Mouse (Mus musculus) megakaryocyte, embryonic 14.5 days (primary cell): ENCODE results near the gene Ctrl.

Experiments used
- FLI1 ChIP-seq: IDR thresholded peaks from 2 replicates; pipeline ENCODE4 v1.6.1; 2012; ENCODE audit warnings: low read length, inconsistent platforms, mixed read lengths
- GATA1 ChIP-seq: IDR thresholded peaks from 3 replicates; pipeline ENCODE4 v1.6.1; 2012; ENCODE audit warnings: mixed read lengths, low read length, inconsistent platforms, borderline replicate concordance

DNA sequence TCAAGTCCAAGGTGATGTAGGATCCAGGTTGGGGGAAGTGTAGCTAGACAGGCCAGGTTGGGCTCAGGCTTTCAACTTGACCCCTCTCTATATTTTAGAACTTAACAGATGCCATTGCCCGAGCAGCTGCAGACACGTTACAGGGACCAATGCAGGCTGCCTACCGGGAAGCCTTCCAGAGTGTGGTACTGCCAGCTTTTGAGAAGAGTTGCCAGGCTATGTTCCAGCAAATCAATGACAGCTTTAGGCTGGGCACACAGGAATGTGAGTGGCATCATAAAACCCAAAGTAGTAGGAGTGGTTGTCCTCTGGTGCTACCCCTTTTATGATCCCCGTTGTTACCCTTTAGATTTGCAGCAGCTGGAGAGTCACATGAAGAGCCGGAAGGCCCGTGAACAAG lies 42.8 kb downstream of the Ctrl start:
- no peak for TF ChIP-seq GATA1
- TF ChIP-seq FLI1: no peak
